Mouse (Mus musculus): Measurements from ENCODE around the gene Tas1r3.

DNA sequence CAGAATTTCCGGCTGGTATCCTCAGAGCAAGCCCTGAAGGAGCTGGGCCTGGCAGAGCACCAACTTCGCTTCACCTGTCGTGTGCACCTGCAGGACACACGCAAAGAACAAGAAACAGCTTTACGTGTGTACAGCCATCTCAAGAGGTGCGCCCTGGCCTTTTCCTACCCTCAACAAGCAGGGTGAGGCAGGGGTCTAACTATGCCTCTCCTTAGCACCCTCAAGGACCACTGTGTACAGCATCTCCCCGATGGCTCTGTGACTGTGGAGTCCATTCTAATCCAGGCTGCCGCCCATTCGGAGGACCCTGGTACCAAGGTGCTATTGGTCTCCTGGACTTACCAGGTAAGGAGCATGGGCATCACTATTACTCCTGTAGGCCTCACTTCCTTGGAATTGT lies 25.0 kb upstream of the Tas1r3 start:
- TF ChIP-seq EP300 (IDR thresholded peaks at IDR 0.05; ENCODE audit: low read depth), result no peak
- no peak for TF ChIP-seq CTCF (IDR thresholded peaks at IDR 0.05; ENCODE audit: low read depth)
